Mouse (Mus musculus) embryonic fibroblast, embryonic 13.5 days (primary cell): ENCODE data around the gene Gm10715.
"Not testable (repeated sequence)": the region's sequence is repeated elsewhere in the genome, so short reads cannot be mapped to it uniquely, and the experiment has no call there.

Experiments used
- CTCF ChIP-seq: IDR thresholded peaks from 2 replicates; pipeline ENCODE4 v1.5.1; 2011; ENCODE audit warnings: mild to moderate bottlenecking, control low read depth, low read length, moderate library complexity, borderline replicate concordance; ENCODE audit not compliant: insufficient read depth
- POLR2A ChIP-seq: IDR thresholded peaks from 2 replicates; pipeline ENCODE4 v1.6.1; 2011; ENCODE audit warnings: low read depth, mild to moderate bottlenecking, control low read depth, low read length, moderate library complexity

DNA sequence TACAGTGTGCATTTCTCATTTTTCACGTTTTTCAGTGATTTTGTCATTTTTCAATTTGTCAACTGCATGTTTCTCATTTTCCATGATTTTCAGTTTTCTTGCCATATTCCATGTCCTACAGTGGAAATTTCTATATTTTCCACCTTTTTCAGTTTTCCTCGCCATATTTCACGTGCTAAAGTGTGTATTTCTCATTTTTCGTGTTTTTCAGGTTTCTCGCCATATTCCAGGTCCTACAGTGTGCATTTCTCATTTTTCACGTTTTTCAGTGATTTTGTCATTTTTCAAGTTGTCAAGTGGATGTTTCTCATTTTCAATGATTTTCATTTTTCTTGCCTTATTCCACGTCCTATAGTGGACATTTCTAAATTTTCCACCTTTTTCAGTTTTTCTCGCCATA is at the start of gene Gm10715:
- not testable (repeated sequence) for TF ChIP-seq CTCF, POLR2A
